Mouse (Mus musculus): ENCODE data around the gene Rnf126. TPM values are rescaled to one million over a fixed set of nuclear protein-coding genes. Genes with fewer than 3 reads are reported as not detected.

The Rnf126 gene
- 10 to 100 TPM; 82.7 to 92.9 TPM for total RNA-seq (2021)

DNA sequence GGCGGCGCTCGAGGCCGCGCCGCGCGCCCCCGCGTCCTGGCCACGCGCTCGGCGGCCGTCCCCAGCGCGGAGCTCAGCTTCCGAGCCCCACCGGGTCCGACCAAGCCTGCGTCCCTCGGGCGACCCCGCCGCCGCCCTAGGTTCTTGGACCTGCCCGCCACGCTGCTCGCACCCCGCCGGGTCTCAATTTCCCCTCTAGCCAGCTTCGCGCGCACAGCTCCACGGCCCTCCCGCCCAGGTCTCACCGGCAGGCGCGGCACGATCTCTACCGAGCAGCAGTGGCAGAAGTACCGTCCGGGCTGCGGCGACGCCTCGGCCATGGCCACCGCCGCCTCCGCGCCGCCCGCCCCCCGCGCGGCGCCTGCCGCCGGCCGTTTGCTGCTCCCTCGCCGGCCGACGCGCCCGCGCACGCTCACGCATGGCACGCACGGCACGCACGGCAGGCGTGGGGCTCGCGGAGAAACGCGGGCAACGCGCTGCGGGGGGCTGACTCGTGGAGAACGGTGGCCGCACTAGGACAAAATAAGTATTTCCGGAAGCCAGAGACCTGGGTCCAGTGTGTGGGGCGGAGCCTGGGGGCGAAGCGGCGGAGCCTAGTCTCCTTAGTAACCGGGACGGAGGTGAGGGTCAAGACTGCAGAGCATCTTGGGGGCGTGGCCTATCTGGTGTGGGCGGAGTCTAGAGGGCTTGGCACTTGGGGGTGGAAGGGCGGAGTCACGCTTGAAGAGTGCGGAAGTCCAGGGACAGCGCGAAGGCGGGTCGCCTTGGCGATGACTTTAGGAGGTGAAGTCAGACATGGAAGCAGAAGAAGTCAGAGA lies at the start of gene Rnf126:
TSS of gene Rnf126 (minus strand) at position 445 of the 818 bp plus-strand sequence.
- peak; percentile 97 to 99 for DNase-seq (ENCODE audit: extremely low spot score in 1 of 2, low spot score in 1 of 2)

DNA sequence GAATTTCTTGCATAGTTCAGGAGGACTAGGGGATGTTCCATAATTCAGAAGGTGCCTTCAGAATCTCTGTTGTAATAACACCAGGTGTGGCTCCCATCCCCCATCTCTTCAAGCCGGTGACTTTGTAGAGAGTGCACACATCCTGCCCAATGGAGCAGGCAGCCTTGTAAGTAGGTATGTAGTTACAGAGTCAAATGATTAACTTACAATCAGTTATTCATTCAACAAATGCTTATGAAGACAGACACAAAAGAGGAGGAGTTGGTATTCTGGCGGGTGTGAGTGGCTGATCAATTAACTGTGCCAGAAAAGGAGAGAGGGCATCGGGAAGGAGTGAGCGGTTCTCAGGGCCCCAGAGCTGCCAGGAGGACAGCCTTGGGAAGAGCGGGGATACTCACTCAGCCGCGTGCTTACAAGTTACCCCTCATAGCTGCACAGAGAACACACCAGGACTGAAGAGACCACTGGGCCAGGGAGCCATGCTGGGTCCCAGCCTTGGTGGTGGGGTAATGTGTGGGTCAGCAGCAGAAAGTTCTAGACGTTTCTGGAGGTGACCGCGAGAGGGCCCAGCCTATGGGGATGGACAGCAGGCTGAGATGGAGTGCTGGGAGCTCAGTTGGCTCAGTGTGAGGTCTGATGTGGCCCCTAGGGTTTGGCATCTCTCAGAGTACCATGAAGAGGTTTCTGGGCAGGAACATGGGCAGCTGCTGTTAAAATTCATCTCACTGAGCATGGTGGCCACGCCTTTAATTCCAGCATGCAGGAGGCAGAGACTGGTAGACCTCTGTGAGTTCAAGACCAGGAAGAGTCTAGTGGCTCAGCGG lies 49.1 kb upstream of the Rnf126 start:
- no peak for DNase-seq (ENCODE audit: extremely low spot score in 1 of 2, low spot score in 1 of 2)

DNA sequence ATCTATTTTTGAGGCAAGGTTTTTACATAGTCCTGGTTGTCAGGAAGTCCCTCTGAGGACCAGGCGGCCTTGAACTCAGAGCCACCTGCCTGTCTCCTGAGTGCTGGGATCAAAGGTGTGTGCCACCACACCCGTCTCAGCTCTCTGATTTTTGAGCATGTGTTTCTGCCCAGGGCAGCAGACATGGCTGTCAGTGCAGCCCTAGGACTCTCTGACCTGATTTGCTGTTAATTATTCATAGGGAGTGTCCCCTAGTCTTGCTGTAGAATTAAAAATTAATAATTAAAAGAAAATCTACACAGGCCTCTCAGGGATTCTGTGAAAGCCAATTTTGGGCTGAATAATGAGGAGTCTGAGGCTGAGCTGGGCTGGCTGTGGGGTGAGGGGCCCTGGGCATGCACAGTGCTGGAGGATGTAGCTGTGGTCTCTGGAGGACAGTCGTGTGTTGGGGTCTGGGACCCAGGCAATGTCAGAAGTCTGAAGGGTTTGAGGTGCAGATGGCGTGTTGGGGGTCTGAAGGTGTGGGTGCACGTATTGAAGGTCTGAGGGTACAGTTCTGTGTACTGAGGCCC lies 47.6 kb upstream of the Rnf126 start:
- no peak for DNase-seq (ENCODE audit: extremely low spot score in 1 of 2, low spot score in 1 of 2)

DNA sequence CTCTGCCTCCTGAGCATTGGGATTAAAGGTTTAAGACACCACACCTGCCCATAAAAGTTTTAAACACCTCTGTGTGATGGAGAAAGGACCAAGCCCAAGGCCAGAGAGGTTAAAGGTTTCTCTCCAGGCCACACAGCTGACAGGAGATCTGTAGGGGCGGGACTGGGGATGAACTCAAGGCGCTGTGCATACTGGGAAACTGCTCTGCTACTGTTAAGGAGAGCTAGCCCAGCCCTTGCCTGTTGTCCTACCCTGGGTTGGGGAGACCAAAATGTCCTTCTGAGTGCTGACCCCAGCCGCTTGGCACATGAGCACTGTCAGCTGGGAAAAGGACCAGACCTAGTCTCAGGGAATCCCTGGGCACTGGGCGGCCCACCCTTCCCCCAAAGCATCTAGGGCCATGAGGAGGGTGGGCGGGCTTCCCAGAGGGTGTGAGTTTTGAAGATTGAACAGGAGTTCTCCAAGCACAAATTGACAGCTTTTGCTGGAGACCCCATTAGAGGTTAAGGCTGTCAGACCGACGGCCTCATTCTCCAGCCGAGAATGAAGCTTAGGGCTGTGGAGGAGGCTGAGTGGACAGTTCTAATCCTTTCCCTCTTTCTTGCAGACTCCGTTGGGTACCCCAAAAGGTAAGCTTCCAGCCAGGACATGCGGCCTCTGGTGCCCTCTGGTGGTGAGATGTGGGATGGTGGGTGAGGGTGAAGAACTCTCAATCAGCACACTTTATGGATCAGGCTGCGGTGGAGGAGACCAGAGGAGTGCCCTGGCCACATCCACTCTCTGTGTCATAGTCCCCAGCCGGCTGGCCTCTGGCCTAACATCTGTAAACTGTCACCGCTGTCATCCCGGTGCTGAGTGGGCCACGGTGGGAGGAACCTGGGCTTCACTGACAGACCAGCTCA lies 45.2 kb upstream of the Rnf126 start:
- DNase-seq (ENCODE audit: extremely low spot score in 1 of 2, low spot score in 1 of 2): peak; percentile 92 to 99

DNA sequence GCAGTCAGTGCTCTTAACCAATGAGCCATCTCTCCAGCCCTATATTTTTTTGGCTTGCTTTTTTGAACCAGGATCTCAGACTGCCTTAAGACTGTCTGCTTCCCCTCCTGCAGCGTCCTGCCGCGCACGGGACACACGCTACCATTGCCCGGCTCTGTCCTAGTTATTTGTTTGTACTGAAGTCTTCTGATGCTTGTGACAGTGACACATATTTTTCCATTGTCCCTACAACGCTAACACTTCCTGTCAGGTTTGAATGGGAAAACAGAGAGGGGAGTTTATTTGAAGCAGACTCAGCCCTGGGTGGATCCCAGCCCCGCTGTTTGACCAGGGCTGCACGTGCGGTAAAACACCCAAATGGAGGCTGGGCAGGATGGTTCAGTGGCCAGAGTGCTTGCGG lies 42.0 kb upstream of the Rnf126 start:
- DNase-seq (ENCODE audit: extremely low spot score in 1 of 2, low spot score in 1 of 2): no peak

DNA sequence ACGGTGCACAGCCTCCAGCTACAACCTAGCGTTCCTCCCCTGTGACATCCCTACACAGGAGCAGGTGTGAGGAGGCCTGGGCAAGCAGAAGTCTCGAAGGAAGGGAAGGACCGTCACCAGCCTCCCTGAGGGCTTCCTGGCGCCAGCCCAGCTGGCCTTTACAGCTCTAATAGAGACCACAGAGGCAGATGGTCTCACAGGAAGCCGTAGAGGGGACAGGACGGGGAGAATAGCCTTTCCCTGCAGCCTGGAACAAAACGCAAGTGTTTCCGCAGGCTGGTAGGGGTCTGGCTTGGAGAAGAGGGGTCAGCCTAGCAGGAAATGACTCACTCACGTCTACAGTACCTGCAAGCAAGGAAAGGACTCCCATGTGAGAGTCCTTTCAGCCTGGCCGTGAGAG lies 41.1 kb upstream of the Rnf126 start:
- DNase-seq (ENCODE audit: extremely low spot score in 1 of 2, low spot score in 1 of 2): no peak

DNA sequence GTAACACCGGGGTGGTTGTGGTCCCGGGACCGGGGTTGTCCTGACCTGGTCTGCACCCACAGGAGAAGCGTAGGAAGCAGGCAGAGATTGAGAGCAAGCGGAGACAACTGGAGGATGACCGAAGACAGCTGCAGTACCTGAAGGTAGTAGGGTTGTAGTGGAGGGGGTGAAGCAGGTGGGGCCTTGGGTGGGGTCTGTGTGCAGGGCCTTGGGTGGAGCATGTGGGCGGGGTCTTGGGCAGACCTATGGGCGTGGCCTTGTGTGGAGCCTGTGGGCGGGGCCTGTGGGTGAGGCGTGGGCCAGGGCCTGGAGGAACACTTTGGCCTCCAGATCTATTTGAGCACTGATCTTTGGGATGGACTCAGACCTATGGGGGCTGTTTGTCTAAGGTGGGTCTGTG lies 40.2 kb upstream of the Rnf126 start:
- DNase-seq (ENCODE audit: extremely low spot score in 1 of 2, low spot score in 1 of 2): no peak

DNA sequence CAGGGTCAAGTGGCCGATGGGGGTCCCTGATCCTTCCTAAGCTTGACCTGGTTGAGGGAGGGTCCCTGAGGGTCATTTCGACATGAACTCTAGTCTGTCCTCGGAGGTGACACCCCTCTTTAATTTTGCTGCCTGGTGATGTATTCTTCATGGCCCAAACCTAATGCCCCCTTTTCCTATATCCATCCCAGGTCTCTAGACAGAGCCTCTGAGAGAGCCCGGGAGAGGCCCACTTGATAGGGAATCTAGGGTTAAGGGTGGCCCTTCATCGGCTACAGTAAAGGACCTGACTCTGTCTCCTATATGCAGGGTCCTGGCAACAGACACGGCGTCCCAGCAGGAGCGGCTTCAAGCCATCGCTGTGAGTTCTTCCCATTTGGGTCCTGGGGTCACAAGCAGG lies 39.6 kb upstream of the Rnf126 start:
- no peak for DNase-seq (ENCODE audit: extremely low spot score in 1 of 2, low spot score in 1 of 2)

DNA sequence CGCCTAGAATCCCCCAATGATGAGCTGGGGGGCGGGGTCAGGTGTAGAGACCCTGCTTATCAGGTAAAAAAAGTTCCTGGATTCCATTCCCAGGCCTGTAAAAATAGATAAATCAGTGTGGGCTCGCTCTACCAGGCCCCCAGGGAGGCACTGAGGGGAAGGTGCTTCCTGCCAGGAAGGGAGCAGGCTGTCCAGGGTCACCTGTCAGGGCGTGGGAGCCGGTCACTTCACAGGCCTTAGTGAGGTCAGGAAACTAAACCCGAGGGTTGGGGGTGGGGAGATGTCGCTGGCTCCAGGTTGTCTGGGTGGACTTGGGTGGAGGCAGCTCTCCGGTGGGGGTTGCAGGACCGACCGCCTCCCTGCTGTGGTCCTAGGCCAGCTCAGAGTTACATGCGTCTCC lies 38.9 kb upstream of the Rnf126 start:
- no peak for DNase-seq (ENCODE audit: extremely low spot score in 1 of 2, low spot score in 1 of 2)

DNA sequence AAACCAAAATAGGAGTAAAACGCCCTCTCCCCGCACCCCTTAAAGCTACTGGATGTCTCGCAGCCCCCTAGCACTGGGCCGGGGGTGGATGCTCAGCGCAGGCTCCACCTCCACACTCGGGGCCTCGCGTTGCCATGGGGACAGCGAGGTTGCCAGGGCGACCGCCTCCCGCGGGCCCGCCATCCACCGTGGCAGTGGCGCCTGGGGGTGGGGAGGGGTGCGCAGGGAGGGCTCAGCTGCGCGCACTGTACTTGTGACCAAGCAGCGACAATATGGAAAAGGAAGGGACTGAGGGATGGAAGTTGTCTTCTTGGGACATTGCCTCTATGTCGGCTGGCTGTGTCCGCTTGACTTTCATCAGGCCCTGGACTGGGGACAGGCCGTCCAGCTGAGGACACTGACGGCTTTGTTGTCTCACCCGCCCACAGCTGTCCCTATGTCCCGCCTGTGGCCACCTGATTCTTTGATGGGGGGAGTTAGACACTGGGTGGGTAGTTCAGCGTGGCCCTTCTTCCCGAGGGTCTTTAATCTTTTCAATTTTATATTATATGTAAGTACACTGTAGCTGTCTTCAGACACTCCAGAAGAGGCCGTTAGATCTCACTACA lies 37.1 kb upstream of the Rnf126 start:
- peak; percentile 87 to 88 for DNase-seq (ENCODE audit: extremely low spot score in 1 of 2, low spot score in 1 of 2)

DNA sequence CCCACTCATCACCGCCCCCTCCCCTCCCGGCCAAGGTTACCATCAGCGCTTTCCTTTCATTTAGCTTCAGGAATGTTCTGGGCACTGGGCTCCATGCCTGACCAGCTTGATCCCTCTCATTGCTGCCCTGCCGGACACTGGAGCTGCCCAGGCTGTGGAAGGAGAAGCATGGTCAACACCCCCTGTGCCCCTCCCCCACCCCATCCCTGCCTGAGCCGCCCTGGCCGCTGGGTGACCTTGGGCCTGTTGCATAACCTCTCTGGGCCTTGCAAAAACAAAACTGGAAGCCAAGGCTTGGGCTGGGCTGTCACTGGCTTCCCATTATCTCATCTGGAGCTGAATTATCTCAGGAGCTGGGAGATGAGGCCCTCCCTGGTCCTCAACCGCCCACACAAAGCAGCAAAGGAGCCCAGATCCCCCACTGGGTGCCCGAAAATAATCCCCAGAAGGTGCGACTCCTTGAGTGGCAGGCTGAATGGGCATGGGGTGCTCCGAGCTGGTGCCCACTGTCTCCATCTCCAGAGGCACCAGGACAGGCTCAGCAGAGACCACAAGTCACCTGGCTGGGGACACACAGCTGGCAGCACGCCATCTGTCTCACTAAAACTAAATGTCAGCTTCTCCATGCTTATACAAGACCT lies 35.7 kb upstream of the Rnf126 start:
- DNase-seq (ENCODE audit: extremely low spot score in 1 of 2, low spot score in 1 of 2): no peak

DNA sequence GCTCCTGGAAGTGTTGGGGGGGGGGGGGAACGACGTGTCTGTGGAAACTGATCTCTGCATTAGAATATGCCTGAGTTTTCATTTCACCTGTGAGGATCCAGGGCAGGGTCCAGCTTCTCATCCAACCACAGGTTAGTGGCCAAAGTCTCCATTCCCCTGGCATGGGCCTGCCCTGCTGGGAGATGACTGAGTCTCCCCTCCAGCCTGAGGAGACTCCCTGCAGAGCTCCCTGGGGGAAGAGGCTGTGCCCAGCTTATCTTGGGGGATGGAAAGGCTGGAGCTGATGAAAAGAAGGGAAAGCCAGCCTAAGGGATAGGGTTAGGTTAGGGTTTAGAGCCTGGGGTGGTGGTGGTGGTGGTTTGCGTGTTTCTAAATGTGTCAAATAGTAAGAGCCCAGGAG lies 35.1 kb upstream of the Rnf126 start:
- DNase-seq (ENCODE audit: extremely low spot score in 1 of 2, low spot score in 1 of 2): no peak

DNA sequence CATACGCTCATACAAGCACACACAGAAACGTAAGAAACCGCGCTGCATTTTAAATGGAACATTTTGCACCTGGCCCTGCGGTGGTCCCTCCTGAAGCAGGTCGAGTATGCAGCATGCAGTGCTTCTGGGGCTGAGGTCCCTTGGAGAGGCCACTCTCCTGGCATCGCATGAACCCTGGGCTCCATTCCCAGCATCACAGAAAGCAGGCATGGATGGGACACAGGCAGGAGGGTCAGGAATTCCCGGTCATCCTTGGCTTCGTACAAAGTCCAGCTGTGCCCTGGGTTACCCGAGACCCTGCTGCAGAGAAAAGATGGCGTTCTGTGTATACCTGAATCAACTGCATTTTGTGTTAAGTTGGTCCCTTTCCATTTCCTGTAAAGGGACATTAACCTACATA lies 33.8 kb upstream of the Rnf126 start:
- DNase-seq (ENCODE audit: extremely low spot score in 1 of 2, low spot score in 1 of 2): no peak

DNA sequence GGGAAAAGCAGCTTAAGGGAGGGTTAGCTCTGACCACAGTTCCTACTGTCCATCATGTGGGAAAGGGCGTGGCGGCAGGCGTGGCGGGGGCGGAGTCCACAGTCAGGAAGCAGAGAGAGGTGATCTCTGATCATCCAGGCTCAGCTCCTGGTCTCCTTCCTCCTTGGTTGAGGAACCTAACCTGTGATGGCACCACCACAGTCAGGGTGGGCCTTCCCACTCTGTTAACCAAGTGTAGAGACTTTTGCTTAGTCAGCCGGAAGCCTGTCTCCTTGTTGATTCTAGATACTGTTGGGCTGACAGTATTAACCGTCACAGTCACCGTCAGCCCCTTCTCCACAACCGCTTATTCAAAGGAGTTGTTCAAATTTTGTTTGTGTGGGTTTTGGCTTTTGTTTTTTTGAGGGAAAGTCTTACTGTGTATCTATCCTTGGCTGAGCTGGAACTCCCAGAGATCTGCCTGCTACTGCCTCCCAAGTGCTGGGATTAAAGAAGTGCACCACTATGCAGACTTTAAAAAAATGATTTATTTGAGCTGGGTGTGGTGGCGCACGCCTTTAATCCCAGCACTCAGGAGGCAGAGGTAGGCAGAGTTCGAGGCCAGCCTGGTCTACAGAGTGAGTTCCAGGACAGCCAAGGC lies 31.7 kb upstream of the Rnf126 start:
- no peak for DNase-seq (ENCODE audit: extremely low spot score in 1 of 2, low spot score in 1 of 2)

DNA sequence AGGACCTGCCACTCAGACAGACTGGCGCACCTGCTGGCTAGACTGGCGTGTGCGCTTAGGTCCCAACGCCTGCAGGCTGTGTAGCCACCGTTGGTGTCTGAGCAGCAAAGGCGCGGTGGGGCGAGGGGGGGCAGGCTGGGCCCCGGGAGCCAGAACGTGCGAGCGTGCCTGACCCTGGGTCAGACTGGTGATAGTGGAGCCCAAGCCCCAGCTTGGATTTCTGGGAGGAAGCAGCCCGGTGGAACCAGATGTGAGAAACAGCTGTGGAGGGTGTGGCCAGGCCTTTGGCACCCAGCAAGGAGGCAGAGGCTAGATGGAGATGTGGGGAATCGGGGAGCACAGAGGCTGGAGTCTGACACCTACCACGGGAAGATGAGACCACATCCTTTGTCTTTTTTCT lies 30.6 kb upstream of the Rnf126 start:
- DNase-seq (ENCODE audit: extremely low spot score in 1 of 2, low spot score in 1 of 2): no peak

DNA sequence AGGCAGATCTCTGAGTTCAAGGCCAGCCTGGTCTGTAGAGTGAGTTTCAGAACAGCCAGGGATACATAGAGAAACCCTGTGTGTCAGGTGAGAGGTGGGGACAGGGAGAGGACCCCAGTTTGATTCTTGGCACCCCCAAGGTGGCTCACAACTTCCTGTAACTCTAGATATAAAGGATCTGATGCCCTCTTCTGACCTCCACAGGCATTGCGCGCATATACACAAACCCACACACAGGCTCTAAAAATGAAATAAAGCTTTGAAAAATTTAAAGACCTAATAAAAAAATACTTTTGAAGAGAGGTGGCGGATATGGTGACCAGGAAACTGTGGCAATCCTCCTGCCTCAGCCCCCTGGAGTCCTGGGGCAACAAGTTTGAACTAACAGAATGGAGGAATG lies 29.2 kb upstream of the Rnf126 start:
- no peak for DNase-seq (ENCODE audit: extremely low spot score in 1 of 2, low spot score in 1 of 2)

DNA sequence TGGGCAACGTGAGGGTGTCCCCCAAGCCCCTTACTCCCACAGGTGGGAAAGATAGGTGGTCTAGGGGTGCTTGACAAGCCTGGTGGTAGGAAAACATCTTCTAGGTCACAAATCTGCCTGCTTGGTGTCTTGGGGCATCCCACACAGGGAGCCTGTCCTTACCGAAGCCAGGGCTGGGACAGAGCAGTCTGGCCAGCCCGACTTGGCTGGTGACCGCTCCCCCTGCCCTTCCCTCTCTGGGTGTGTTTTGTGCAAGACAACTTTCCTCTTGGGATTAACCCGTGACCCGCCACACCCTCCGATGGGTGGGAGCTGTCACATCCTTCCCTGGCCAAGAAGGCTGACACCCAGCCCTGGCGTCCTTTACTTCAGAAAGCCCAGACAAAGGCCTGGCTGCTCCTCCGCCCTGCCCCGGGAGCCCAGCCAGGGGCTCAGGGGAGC lies 27.8 kb upstream of the Rnf126 start:
- no peak for DNase-seq (ENCODE audit: extremely low spot score in 1 of 2, low spot score in 1 of 2)

DNA sequence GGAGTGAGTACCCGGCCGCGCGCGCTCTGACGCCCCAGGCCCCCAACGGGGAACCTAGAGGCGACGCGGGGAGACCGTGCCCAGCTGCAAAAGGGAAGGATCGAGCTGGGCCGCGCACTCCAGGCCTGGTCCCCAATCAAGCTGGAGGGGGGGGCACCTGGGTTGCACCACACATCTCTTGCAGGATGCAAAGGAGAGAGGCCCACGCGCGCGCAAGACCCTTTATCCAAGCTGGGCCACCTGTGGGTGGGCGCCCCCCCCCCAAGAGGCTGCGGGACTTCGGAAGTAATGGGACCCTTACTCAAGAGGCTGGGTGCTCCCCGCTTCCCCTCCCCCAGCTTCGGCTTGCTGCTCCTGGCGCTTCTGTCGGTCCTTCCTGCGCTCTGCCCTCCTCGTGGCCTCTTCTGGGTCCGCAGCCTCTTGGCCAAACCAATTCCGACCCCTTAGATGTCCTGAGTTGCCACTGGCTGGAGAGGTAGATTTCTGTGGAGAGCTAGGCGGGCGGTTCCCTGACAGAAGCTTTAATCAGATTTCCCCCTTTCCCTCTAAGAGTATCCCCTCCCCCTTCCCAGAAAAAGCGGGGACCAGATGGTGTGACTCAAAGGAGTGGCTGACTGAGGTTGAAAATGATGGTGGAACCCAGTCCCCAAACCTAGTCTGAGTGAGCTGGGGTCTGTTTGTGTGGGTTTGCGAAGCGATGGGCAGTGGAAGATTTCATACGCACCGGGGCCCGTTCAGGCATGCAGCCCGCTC lies 27.2 kb upstream of the Rnf126 start:
- DNase-seq (ENCODE audit: extremely low spot score in 1 of 2, low spot score in 1 of 2): peak in 1 of 2 experiments; percentile 42

Data from layer of hippocampus, postnatal 25 days (tissue).